Mouse (Mus musculus): Measurements from ENCODE around the gene Pde7b.

DNA sequence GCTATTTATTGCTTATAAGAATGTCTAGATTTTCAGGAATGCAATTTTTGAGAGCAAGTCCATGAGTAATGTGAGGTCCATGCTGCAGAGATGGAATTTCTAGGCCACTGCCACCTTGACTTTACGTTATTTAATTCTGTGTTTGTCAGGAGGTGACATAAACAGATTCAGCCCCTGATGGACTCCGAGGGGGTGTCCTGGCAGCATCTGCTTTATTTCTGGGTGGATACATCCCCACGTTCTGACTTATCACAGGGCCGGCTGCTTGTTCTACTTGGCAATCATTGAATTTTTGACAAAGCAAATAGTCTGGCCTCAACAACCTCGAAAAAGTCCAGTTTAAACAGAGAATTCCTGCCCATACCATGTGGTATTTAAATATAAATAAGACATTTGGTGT lies 53.3 kb downstream of the Pde7b start:
- TF ChIP-seq CTCF (IDR thresholded peaks at IDR 0.05; ENCODE audit: borderline replicate concordance, extremely low read depth, insufficient read depth, insufficient read length) (no peak), POLR2A (IDR thresholded peaks at IDR 0.05; ENCODE audit: borderline replicate concordance, extremely low read depth, insufficient read depth, insufficient read length, poor library complexity, severe bottlenecking) (no peak)

Measured in brain, embryonic 14.5 days (tissue).